Mouse (Mus musculus): ENCODE results near the gene Cables2. TPM values are rescaled to one million over a fixed set of nuclear protein-coding genes. Genes with fewer than 3 reads are reported as not detected.

The Cables2 gene
- polyA plus RNA-seq, 1 experiment from 2014 or later, result 40.9 TPM

DNA sequence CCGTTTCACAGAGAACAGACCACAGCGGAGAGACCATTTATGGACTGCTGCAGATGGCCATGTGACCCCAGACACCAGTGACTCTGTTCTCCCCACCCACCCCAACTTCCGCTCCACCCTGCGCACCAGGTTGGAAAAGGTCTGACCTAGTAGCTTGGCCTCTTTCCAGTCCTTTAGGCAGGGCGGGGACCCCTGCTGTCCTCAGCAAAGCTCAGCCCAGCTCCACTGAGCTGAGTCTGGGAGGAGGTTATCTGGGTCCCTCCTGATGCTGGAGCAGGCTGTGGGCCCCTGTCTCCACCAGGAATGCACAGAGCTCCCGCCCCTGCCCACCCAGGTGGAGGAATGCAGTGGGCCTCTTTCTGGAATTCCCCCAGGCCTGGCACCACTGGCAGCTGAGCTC is 38.3 kb downstream of the Cables2 start:
- Histone ChIP-seq H3K27ac (no peak overlapping the region), H3K36me3 (replicated peaks; ENCODE audit: control insufficient read depth, insufficient read depth) (no peaks in the 10 kb centered on the region), H3K9ac (no peak overlapping the region), H3K4me1 (replicated peaks; ENCODE audit: control insufficient read depth, insufficient read depth, low read length) (no peaks in the 10 kb centered on the region), H3K27me3 (ENCODE audit: control insufficient read depth, insufficient read depth, low read length) (no peaks in the 10 kb centered on the region), H3K4me2 (replicated peaks) (no peak overlapping the region), H3K4me3 (replicated peaks; ENCODE audit: low read length) (no peak overlapping the region), H3K9me3 (ENCODE audit: control insufficient read depth, low read length) (no peaks in the 10 kb centered on the region)
- DNase-seq (ENCODE audit: low spot score) (no peak), ATAC-seq (ENCODE audit: low FRiP score) (no peak)
- WGBS, result 56% methylated on average over 6 of the region's 6 CpGs

DNA sequence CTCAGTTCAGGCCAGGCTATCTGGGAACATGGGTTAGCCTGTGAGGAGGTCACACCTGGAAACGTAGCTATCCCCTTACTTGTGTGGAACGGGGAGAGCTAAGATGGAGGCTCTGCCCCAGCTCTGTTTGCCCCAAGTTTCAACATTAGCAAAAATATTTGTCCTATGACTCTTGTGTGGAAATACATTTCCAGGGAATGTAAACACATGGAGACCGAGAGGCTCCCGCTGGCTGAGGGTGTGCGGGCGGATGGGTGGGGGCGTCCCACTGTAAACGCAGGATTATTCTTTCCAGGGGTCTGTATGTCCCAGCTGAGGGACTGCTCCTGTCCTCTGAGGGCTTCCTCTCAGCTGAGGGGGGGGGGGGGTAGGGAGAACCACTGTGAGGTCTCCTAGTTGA is 38.9 kb downstream of the Cables2 start:
- H3K36me3 ChIP-seq (replicated peaks; ENCODE audit: control insufficient read depth, insufficient read depth), result no peaks in the 10 kb centered on the region
- no peak for DNase-seq (ENCODE audit: low spot score)
- H3K4me3 ChIP-seq (replicated peaks; ENCODE audit: low read length), result no peak overlapping the region
- no peaks in the 10 kb centered on the region for H3K27me3 ChIP-seq (ENCODE audit: control insufficient read depth, insufficient read depth, low read length)
- H3K27ac ChIP-seq, result no peak overlapping the region
- H3K4me2 ChIP-seq (replicated peaks), result no peak overlapping the region
- H3K4me1 ChIP-seq (replicated peaks; ENCODE audit: control insufficient read depth, insufficient read depth, low read length), result no peaks in the 10 kb centered on the region
- no peaks in the 10 kb centered on the region for H3K9me3 ChIP-seq (ENCODE audit: control insufficient read depth, low read length)
- no peak for ATAC-seq (ENCODE audit: low FRiP score)
- no peak overlapping the region for H3K9ac ChIP-seq
- 93% methylated on average over 8 of the region's 8 CpGs for whole genome bisulfite sequencing

DNA sequence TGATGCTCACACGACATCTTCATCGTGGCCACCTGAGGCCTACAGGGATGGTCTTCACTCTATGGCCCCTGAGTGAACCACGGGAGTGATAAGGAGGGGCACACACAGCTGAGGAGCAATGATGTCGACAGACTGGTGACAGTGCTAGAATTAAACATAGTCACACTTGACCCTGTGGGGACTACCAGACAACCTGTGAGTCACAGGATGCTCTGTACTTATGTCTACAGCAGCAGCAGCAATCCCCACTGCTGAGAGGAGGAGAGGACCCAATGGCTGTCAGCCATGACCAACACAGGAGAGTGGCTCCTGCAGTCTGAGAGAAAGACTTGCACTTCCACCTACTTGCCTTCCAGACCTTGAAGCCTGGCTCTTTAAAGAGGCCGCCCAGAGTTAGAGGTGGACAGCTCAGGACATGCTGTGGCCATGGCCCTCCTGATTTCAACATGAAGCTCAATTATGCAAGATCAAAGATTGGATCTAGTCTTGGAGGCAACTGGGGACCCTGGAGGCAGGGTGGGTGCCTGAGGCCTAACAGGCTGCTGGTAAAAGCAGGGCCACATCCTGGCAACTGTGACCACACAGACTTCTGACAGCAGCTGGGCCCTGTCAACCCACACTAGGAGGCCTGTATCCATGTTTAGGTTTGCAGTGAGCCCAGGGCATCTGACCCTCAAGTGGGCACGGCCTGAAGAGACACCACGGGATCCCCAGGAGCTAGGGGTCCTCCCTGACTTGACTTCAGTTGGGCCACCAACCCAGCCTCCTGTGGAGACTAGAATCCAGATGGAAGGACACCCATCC is 40.0 kb downstream of the Cables2 start:
- Histone ChIP-seq H3K4me3 (replicated peaks; ENCODE audit: low read length) (no peak overlapping the region), H3K9me3 (ENCODE audit: control insufficient read depth, low read length) (no peaks in the 10 kb centered on the region), H3K4me1 (replicated peaks; ENCODE audit: control insufficient read depth, insufficient read depth, low read length) (0 out of 2 replicates have a peak, but pooled peaks cover 5% of the 10 kb centered on the region), H3K27ac (no peak overlapping the region), H3K4me2 (replicated peaks) (no peak overlapping the region), H3K36me3 (replicated peaks; ENCODE audit: control insufficient read depth, insufficient read depth) (no peaks in the 10 kb centered on the region), H3K9ac (no peak overlapping the region), H3K27me3 (ENCODE audit: control insufficient read depth, insufficient read depth, low read length) (no peaks in the 10 kb centered on the region)
- 85% methylated on average over 7 of the region's 7 CpGs for WGBS
- no peak for DNase-seq (ENCODE audit: low spot score)
- ATAC-seq (ENCODE audit: low FRiP score), result no peak

DNA sequence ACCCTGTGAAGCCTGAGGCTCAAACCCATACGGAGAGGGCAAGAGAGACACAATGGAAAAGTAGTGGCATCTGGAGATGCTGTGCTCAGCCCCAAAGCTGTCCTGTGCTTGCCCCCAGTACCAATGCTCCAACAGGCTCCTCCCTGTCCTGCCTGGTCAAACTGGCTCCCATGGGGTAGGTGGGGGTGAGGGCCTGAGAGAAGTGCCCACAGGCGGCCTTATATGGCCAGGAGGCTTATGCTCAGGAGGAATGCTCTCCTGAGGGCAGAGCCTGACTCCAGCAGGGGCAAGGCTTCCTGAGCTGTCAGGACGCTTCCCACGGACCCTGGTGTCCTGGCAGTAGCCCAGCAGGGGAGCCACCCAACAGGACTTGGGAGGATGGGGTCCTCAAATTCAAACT is 42.8 kb downstream of the Cables2 start:
- H3K36me3 ChIP-seq (replicated peaks; ENCODE audit: control insufficient read depth, insufficient read depth), result no peaks in the 10 kb centered on the region
- no peak overlapping the region for H3K4me3 ChIP-seq (replicated peaks; ENCODE audit: low read length)
- peaks cover 15% of the 10 kb centered on the region for H3K27me3 ChIP-seq (ENCODE audit: control insufficient read depth, insufficient read depth, low read length)
- H3K9ac ChIP-seq, result no peak overlapping the region
- no peak overlapping the region for H3K4me2 ChIP-seq (replicated peaks)
- ATAC-seq (ENCODE audit: low FRiP score) (no peak), DNase-seq (ENCODE audit: low spot score) (no peak)
- no peak overlapping the region for H3K27ac ChIP-seq
- 62% methylated on average over 4 of the region's 4 CpGs for WGBS
- H3K9me3 ChIP-seq (ENCODE audit: control insufficient read depth, low read length), result no peaks in the 10 kb centered on the region
- peaks cover 13% of the 10 kb centered on the region for H3K4me1 ChIP-seq (replicated peaks; ENCODE audit: control insufficient read depth, insufficient read depth, low read length)

DNA sequence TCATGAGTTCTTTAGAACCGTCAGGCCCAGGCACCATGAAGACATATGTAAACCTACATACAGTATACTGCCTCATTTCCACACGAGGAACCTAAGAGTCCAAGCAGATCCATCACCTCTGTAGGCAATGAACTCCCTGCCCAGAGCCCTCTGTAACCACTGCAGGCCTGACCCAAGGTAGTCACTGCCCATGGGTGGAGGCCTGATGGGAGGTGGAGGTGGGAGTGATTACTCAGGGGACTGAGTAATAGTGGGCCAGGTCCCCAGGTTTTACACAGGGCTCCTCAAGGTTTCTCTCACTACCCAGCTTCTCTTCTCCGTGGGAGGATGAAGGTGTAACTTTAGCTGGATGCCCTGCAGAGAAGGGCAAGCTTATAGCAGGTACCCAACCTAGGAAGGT is 44.2 kb downstream of the Cables2 start:
- ATAC-seq (ENCODE audit: low FRiP score) (no peak), DNase-seq (ENCODE audit: low spot score) (no peak)
- peaks cover 29% of the 10 kb centered on the region for H3K27me3 ChIP-seq (ENCODE audit: control insufficient read depth, insufficient read depth, low read length)
- H3K9ac ChIP-seq, result no peak overlapping the region
- H3K27ac ChIP-seq, result no peak overlapping the region
- H3K4me1 ChIP-seq (replicated peaks; ENCODE audit: control insufficient read depth, insufficient read depth, low read length), result peaks cover 14% of the 10 kb centered on the region
- H3K4me3 ChIP-seq (replicated peaks; ENCODE audit: low read length), result no peak overlapping the region
- no peak overlapping the region for H3K4me2 ChIP-seq (replicated peaks)
- H3K9me3 ChIP-seq (ENCODE audit: control insufficient read depth, low read length), result no peaks in the 10 kb centered on the region
- no peaks in the 10 kb centered on the region for H3K36me3 ChIP-seq (replicated peaks; ENCODE audit: control insufficient read depth, insufficient read depth)
- WGBS, result 79% methylated on average over 3 of the region's 3 CpGs

DNA sequence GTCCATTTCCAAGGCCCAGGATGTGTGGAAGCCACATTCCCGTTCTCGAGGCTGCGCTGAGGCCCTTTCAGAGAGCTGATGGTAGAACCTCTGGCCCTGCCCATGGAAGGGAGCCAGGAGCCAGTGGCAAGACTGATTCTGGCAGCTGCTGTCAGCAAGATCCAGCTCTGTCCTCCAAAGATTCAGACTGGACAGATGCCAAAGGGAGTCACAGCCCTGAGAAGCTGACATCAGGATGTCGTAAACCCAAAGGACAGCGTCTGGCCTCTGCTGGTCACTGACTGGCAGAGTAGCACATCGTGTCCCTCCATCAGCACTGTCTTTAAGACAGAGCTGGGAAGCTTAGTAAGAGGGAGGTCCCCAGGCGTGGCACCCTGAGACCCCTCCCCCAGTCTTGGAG is 44.7 kb downstream of the Cables2 start:
- Histone ChIP-seq H3K4me1 (replicated peaks; ENCODE audit: control insufficient read depth, insufficient read depth, low read length) (peaks cover 14% of the 10 kb centered on the region), H3K27ac (no peak overlapping the region), H3K4me2 (replicated peaks) (no peak overlapping the region), H3K27me3 (ENCODE audit: control insufficient read depth, insufficient read depth, low read length) (peaks cover 31% of the 10 kb centered on the region), H3K9me3 (ENCODE audit: control insufficient read depth, low read length) (no peaks in the 10 kb centered on the region), H3K36me3 (replicated peaks; ENCODE audit: control insufficient read depth, insufficient read depth) (no peaks in the 10 kb centered on the region), H3K9ac (no peak overlapping the region), H3K4me3 (replicated peaks; ENCODE audit: low read length) (no peak overlapping the region)
- ATAC-seq (ENCODE audit: low FRiP score) (no peak), DNase-seq (ENCODE audit: low spot score) (no peak)
- 51% methylated on average over 7 of the region's 7 CpGs for WGBS

DNA sequence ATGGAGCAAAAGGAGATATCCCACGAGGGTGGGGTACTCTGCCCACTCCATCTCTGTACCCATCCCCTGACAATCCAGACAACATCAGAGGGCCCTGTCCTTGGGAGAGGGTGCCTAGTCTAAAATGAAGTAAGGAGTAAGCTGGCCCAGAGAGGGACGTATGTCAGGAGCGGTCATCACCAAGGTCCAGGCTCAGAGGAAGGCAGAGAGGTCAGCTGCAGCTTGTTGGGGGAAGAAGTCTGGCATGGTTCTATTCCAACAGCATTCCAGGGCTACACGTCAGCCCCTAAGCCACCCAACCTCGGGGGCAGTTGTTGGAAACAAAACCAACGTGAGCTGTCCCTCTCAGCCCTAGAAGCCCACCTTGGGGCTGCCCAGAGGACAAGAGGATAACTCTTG is 45.2 kb downstream of the Cables2 start:
- Histone ChIP-seq H3K4me1 (replicated peaks; ENCODE audit: control insufficient read depth, insufficient read depth, low read length) (peaks cover 14% of the 10 kb centered on the region), H3K9ac (no peak overlapping the region), H3K4me2 (replicated peaks) (no peak overlapping the region), H3K36me3 (replicated peaks; ENCODE audit: control insufficient read depth, insufficient read depth) (no peaks in the 10 kb centered on the region), H3K4me3 (replicated peaks; ENCODE audit: low read length) (no peak overlapping the region), H3K27ac (no peak overlapping the region), H3K9me3 (ENCODE audit: control insufficient read depth, low read length) (no peaks in the 10 kb centered on the region), H3K27me3 (ENCODE audit: control insufficient read depth, insufficient read depth, low read length) (peaks cover 34% of the 10 kb centered on the region)
- DNase-seq (ENCODE audit: low spot score), result no peak
- no peak for ATAC-seq (ENCODE audit: low FRiP score)
- WGBS, result 57% methylated on average over 6 of the region's 6 CpGs

DNA sequence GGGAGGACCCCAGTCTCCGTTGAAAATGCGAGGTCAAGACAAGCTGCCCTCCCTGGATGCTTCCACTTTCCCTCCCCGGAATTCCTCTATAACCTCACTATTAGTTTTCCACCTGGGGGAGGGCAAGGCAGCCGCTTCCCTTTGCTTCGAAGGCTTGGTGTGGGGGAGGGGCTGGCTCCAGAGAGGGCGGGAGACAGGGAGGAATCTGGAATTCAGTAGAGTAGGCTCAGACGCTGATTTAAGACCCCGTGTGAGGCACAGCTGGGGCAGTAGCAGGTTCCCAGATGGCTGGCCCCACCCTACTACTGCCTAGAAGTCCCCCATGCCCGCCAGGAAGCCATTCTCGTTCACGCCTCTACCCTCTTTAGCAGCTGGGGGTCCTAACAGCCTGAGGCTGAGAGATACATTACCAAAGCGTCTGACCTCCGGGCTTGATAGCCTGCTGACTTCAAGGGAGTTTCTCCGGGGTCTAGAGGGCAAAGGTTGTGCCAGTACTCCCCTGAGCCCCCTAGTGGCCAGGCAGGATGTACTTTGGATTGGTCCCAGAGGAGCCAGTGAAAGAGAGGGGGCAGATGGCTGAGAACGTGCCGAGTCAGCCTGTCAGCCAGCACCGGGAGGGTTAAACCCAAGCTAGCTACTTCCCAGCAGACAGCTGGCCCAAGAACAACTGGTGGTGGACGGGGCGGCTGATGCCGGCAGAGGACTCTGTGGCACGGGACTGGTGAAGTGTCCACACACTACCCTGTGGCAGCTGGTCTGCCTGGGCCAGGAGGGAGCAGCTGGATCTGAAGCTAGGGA is 45.8 kb downstream of the Cables2 start:
- under 1% methylated on average over 21 of the region's 21 CpGs for WGBS
- no peaks in the 10 kb centered on the region for H3K36me3 ChIP-seq (replicated peaks; ENCODE audit: control insufficient read depth, insufficient read depth)
- H3K27ac ChIP-seq, result no peak overlapping the region
- peak overlapping the region; percentile 28; the same call in 1 of the 2 replicates for H3K4me2 ChIP-seq (replicated peaks)
- ATAC-seq (ENCODE audit: low FRiP score) (peak; percentile 46; the same call in 1 of the 2 replicates), DNase-seq (ENCODE audit: low spot score) (no peak)
- no peak overlapping the region for H3K9ac ChIP-seq
- H3K4me1 ChIP-seq (replicated peaks; ENCODE audit: control insufficient read depth, insufficient read depth, low read length), result peaks cover 14% of the 10 kb centered on the region
- no peaks in the 10 kb centered on the region for H3K9me3 ChIP-seq (ENCODE audit: control insufficient read depth, low read length)
- no peak overlapping the region for H3K4me3 ChIP-seq (replicated peaks; ENCODE audit: low read length)
- H3K27me3 ChIP-seq (ENCODE audit: control insufficient read depth, insufficient read depth, low read length), result peaks cover 34% of the 10 kb centered on the region

DNA sequence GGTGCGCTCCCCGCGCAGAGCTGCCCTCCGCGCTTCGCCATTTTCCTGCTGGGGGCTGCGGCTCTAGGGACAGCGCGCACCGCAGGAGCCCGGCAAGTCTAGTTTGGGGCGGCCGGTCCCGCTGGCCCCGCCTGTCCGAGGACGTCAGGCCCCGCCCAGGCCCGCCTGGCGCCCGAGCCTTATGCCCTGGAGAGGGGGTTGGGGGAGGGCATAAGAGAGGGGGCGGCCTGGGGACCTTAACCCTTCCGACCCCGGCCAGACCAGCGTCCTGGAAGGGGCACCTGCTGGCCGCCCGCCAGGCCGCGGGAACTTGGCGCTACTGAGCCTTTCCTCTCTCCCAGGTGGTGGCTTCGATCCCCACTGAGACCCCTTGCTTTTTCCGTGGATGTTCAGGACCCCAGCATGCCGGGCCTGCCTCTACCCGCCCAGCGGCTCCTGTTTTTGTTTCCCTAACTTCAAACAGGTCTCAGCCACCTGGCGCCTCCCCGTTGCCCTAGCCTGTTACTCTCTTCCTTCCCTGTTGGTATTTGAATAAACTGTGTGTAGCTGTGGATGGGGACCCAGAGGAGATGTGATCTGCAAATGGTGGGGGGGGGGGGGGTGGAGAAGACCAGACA is 47.4 kb downstream of the Cables2 start, which contains the start of gene Lama5:
TSS of gene Lama5 (minus strand) at position 98 of the 617 bp plus-strand sequence.
- WGBS, result under 1% methylated on average over 37 of the region's 37 CpGs
- Histone ChIP-seq H3K27me3 (ENCODE audit: control insufficient read depth, insufficient read depth, low read length) (peaks cover 34% of the 10 kb centered on the region), H3K27ac (no peak within 1 kb of the TSS), H3K9ac (peak within 1 kb of the TSS; percentile 64), H3K9me3 (ENCODE audit: control insufficient read depth, low read length) (no peaks in the 10 kb centered on the region), H3K4me3 (replicated peaks; ENCODE audit: low read length) (peak within 1 kb of the TSS; percentile 57), H3K4me2 (replicated peaks) (peak within 1 kb of the TSS; percentile 99), H3K4me1 (replicated peaks; ENCODE audit: control insufficient read depth, insufficient read depth, low read length) (peaks cover 14% of the 10 kb centered on the region), H3K36me3 (replicated peaks; ENCODE audit: control insufficient read depth, insufficient read depth) (no peaks in the 10 kb centered on the region)
- DNase-seq (ENCODE audit: low spot score) (no peak), ATAC-seq (ENCODE audit: low FRiP score) (0 out of 2 replicates have a peak, but pooled peaks have one; percentile 29)

Measured in hindbrain, embryonic 14.5 days (tissue).